Mouse (Mus musculus) C2C12 (cell line): Measurements from ENCODE around the gene Mecr. TPM values are rescaled to one million over a fixed set of nuclear protein-coding genes. Genes with fewer than 3 reads are reported as not detected.

ENCODE experiments used
- H3K27me3 ChIP-seq: one replicate; pipeline ENCODE4 v1.6.1; 2011; ENCODE audit not compliant: control insufficient read depth, insufficient read depth, insufficient read length
- H3K36me3 ChIP-seq: one replicate; pipeline ENCODE4 v1.6.1; 2011; ENCODE audit not compliant: control insufficient read depth, insufficient read depth
- H3K4me3 ChIP-seq: one replicate; pipeline ENCODE4 v1.5.1; 2011; ENCODE audit warnings: mild to moderate bottlenecking, control low read depth; ENCODE audit not compliant: poor library complexity, insufficient read depth, severe bottlenecking
- H3K79me2 ChIP-seq: one replicate; pipeline ENCODE4 v1.6.1; 2011; ENCODE audit not compliant: control insufficient read depth, insufficient read depth
- H3K79me3 ChIP-seq: one replicate; pipeline ENCODE4 v1.6.1; 2011; ENCODE audit warnings: low read depth, control low read depth
- H3ac ChIP-seq: one replicate; pipeline ENCODE3; 2011; ENCODE audit warnings: low read depth; ENCODE audit not compliant: control insufficient read depth, insufficient read length
- CEBPB ChIP-seq: IDR thresholded peaks from one replicate; pipeline ENCODE4 v1.6.1; 2011; ENCODE audit warnings: low read depth, mild to moderate bottlenecking, control low read depth, moderate library complexity
- CTCF ChIP-seq: IDR thresholded peaks from one replicate; pipeline ENCODE4 v1.5.1; 2011; ENCODE audit not compliant: control insufficient read depth, insufficient read depth, insufficient read length
- FOSL1 ChIP-seq: IDR thresholded peaks from one replicate; pipeline ENCODE4 v1.8.0; 2011; ENCODE audit warnings: mild to moderate bottlenecking, low read length; ENCODE audit not compliant: poor library complexity, insufficient read depth, severe bottlenecking
- MAX ChIP-seq: IDR thresholded peaks from one replicate; pipeline ENCODE4 v1.6.1; 2011; ENCODE audit warnings: mild to moderate bottlenecking, control low read depth
- MYOD1 ChIP-seq: IDR thresholded peaks from one replicate; pipeline ENCODE4 v1.6.1; 2011; ENCODE audit warnings: low read depth; ENCODE audit not compliant: control insufficient read depth, insufficient read length
- MYOG ChIP-seq: IDR thresholded peaks from one replicate; pipeline ENCODE4 v1.6.1; 2011; ENCODE audit not compliant: control insufficient read depth, insufficient read length; ENCODE audit errors: extremely low read depth
- USF1 ChIP-seq: IDR thresholded peaks from one replicate; pipeline ENCODE4 v1.6.1; 2011; ENCODE audit warnings: low read depth, mild to moderate bottlenecking, control low read depth, moderate library complexity
- polyA plus RNA-seq: library from polyadenylated mRNA; unstranded; fragments of >200 nt; fragmentation: generic; extraction: Trizol; gene quantifications from one replicate; pipeline ENCODE4 v1.2.1, GENCODE M21; 2012; ENCODE audit warnings: missing spikeins

Gene Mecr
- polyA plus RNA-seq, 1 experiment, result 49.4 TPM

- H3K79me2 ChIP-seq, result peaks cover 29% of the 10 kb centered on the region
Observed at GRCm38 (mm10) chr4:131845991-131846778, 2.9 kb downstream of the Mecr start.

GRCm38 (mm10) chr4:131848082-131848481 lies 4.8 kb downstream of the Mecr start:
- TF ChIP-seq MYOD1 (no peak), MAX (no peak), FOSL1 (no peak), MYOG (no peak), USF1 (no peak), CTCF (no peak), CEBPB (no peak)
- H3K4me3 ChIP-seq, result no peak overlapping the region
- peaks cover 1% of the 10 kb centered on the region for H3K79me3 ChIP-seq
- H3K27me3 ChIP-seq, result no peaks in the 10 kb centered on the region
- H3K36me3 ChIP-seq, result peaks cover 13% of the 10 kb centered on the region
- H3ac ChIP-seq, result no peak overlapping the region
- H3K79me2 ChIP-seq, result peaks cover 29% of the 10 kb centered on the region

More at GRCm38 (mm10) chr4:131845991-131846778, 2.9 kb downstream of the Mecr start:
- no peak overlapping the region for H3K4me3 ChIP-seq
- peaks cover 1% of the 10 kb centered on the region for H3K79me3 ChIP-seq
- H3K36me3 ChIP-seq, result peaks cover 13% of the 10 kb centered on the region
- TF ChIP-seq USF1, result no peak
- TF ChIP-seq MYOG, result no peak
- no peak for TF ChIP-seq MAX
- no peak for TF ChIP-seq MYOD1
- no peak for TF ChIP-seq CEBPB
- no peak for TF ChIP-seq CTCF
- H3K27me3 ChIP-seq, result peaks cover 2% of the 10 kb centered on the region
- H3ac ChIP-seq, result no peak overlapping the region

- H3K4me3 ChIP-seq, result no peak overlapping the region
- no peaks in the 10 kb centered on the region for H3K79me3 ChIP-seq
- no peak for TF ChIP-seq CTCF
- no peak for TF ChIP-seq USF1
- no peak for TF ChIP-seq FOSL1
- no peak for TF ChIP-seq MYOD1
- no peak for TF ChIP-seq CEBPB
- TF ChIP-seq MAX, result no peak
- no peak for TF ChIP-seq MYOG
- peaks cover 11% of the 10 kb centered on the region for H3K79me2 ChIP-seq
- H3K36me3 ChIP-seq, result peaks cover 17% of the 10 kb centered on the region
- no peak overlapping the region for H3ac ChIP-seq
- no peaks in the 10 kb centered on the region for H3K27me3 ChIP-seq
Observed at GRCm38 (mm10) chr4:131849986-131850638, 6.8 kb downstream of the Mecr start.

GRCm38 (mm10) chr4:131854950-131855349 lies 11.7 kb downstream of the Mecr start:
- H3K79me3 ChIP-seq, result no peaks in the 10 kb centered on the region
- H3K4me3 ChIP-seq, result no peak overlapping the region
- no peak overlapping the region for H3ac ChIP-seq
- TF ChIP-seq CEBPB, result no peak
- TF ChIP-seq MAX, result no peak
- TF ChIP-seq MYOG, result no peak
- no peak for TF ChIP-seq USF1
- no peak for TF ChIP-seq FOSL1
- H3K36me3 ChIP-seq, result peaks cover 10% of the 10 kb centered on the region
- H3K27me3 ChIP-seq, result no peaks in the 10 kb centered on the region
- H3K79me2 ChIP-seq, result no peaks in the 10 kb centered on the region

- Histone ChIP-seq H3K79me3 (no peaks in the 10 kb centered on the region), H3K27me3 (no peaks in the 10 kb centered on the region), H3K4me3 (no peak overlapping the region), H3K36me3 (peaks cover 47% of the 10 kb centered on the region), H3K79me2 (no peaks in the 10 kb centered on the region), H3ac (no peak overlapping the region)
- TF ChIP-seq MYOD1 (no peak), CTCF (peak; percentile 87), FOSL1 (no peak), CEBPB (no peak), MAX (no peak), USF1 (no peak)
Observed at GRCm38 (mm10) chr4:131860492-131861340, 17.4 kb downstream of the Mecr start.
